Mouse (Mus musculus) erythroblast, embryonic 14.5 days (primary cell): ENCODE results near the gene Tgif1. TPM values are rescaled to one million over a fixed set of nuclear protein-coding genes. Genes with fewer than 3 reads are reported as not detected.
A peak's percentile ranks its signal among the peaks of the same experiment; 100 is the strongest.

Experiments used
- H3K27me3 ChIP-seq: 2 replicates; pipeline ENCODE4 v1.6.1; 2012; ENCODE audit warnings: inconsistent platforms; ENCODE audit not compliant: control insufficient read depth
- H3K36me3 ChIP-seq: 2 replicates; pipeline ENCODE4 v1.6.1; 2012; ENCODE audit warnings: mild to moderate bottlenecking, inconsistent platforms; ENCODE audit not compliant: control insufficient read depth
- H3K4me1 ChIP-seq: 2 replicates; pipeline ENCODE4 v1.6.1; 2012; ENCODE audit warnings: inconsistent platforms; ENCODE audit not compliant: control insufficient read depth
- H3K4me3 ChIP-seq: replicated peaks from 2 replicates; pipeline ENCODE3; 2012; ENCODE audit warnings: moderate library complexity, mild to moderate bottlenecking, inconsistent platforms
- H3K9me3 ChIP-seq: 2 replicates; pipeline ENCODE4 v1.6.1; 2012; ENCODE audit warnings: low read length, inconsistent platforms, mixed read lengths; ENCODE audit not compliant: control insufficient read depth
- GATA1 ChIP-seq: IDR thresholded peaks from 2 replicates; pipeline ENCODE4 v1.6.1; 2012; ENCODE audit warnings: low read length, inconsistent platforms, mixed read lengths
- TAL1 ChIP-seq: IDR thresholded peaks from 3 replicates; pipeline ENCODE4 v1.6.1; 2012; ENCODE audit warnings: low read length, inconsistent platforms, mixed read lengths
- polyA plus RNA-seq: library from polyadenylated mRNA; stranded (reverse); fragments of >175 nt; gene quantifications from 2 replicates; pipeline ENCODE4 v1.2.3, GENCODE M21; 2012

Gene Tgif1
- polyA plus RNA-seq, 1 experiment, result 0.03 TPM

DNA sequence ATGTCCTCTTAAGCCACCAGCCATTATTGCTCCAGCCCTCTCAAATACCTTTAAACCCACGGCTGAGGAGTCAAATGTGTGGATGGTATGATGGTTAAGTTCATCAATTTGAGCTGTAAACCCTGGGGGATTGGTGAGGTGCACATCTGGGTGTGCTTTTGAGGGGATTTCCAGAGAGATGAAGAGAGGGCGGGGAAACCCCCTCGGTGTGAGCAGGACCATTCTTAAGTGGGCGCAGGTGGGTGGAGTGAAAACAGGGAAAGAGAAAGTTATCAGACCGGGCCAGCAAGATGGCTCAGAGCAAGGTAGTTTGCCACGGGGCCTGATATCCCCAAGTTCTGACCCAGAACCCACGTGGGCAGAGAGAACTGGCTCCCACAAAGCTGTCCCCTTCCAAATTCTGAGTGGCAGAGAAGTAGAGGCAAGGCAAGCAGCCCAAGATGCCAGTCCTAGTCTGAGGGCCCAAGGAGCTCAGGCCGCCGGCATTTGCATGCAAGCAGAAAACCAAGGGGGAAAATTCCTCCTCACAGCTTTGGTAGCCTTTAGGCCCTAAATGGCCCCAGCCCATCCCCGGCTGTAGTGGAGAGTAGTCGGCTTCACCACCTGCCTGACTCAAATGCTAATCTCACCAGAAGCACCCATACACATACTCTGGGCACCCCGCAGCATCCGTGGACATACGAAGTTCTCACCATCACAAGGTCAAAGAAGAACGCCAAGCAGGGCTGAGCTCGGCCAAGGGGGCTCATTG is 33.5 kb upstream of the Tgif1 start:
- no peaks in the 10 kb centered on the region for H3K36me3 ChIP-seq
- H3K4me1 ChIP-seq, result no peaks in the 10 kb centered on the region
- H3K4me3 ChIP-seq, result no peak overlapping the region
- no peak for TF ChIP-seq GATA1
- TF ChIP-seq TAL1, result no peak
- H3K27me3 ChIP-seq, result no peaks in the 10 kb centered on the region
- H3K9me3 ChIP-seq, result no peaks in the 10 kb centered on the region

DNA sequence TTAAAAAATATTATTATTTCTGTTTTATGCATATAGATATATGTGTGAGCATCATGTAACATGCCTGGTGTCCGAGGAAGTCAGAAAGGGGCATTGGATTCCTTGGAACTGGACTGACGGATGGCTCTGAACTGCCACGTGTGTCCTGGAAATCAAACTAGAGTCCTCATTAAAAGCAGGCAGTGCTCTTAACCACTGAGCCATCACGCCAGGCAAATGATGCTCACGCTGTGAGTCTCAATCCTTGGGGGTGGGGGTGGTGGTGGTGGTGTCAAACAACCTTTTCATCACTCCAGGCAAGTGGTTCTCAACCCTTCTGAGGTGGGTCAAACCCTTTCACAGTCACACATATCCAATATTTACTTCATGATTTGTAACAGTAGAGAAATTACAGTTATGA is 32.5 kb upstream of the Tgif1 start:
- Histone ChIP-seq H3K4me3 (no peak overlapping the region), H3K9me3 (no peaks in the 10 kb centered on the region), H3K4me1 (no peaks in the 10 kb centered on the region), H3K27me3 (no peaks in the 10 kb centered on the region), H3K36me3 (no peaks in the 10 kb centered on the region)
- no peak for TF ChIP-seq GATA1
- TF ChIP-seq TAL1, result no peak

DNA sequence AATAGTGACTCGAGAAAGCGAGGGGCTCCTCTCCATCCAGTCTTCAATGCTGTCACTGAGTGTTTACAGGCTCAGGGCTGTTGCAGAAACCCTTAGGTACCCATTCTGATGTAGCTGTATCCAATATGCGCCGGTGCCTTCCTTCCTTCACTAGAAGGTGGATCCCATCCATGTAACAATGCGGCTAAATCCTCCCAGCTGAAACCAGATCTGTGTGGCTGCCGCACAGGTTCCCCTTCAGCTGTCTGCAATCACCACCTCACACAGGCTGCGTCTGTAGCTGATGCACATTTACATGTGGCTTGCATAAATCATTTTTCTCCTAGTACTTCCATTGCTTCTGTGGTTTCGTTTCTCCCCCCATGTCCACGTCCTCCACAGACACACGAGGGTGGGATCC is 28.6 kb upstream of the Tgif1 start:
- TF ChIP-seq GATA1 (no peak), TAL1 (no peak)
- no peaks in the 10 kb centered on the region for H3K4me1 ChIP-seq
- no peaks in the 10 kb centered on the region for H3K9me3 ChIP-seq
- H3K36me3 ChIP-seq, result no peaks in the 10 kb centered on the region
- no peaks in the 10 kb centered on the region for H3K27me3 ChIP-seq
- H3K4me3 ChIP-seq, result no peak overlapping the region

DNA sequence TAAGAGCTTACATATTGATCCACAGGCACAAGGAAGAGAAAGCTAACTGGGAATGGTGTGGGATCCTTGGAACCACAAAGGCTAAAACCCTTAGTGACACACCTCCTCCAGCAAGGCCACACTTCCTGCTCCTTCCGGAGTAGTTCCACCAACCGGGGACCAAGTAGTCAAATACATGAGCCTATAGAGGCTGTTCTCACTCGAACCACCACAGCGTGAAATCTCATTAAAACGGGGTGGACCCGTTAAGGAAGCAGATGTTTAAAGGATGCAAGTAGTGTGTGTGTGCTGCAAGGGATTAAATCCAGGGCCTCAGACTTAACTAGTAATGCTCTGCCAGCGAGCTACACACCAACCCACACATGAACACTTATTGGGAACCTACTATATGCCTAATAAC is 27.8 kb upstream of the Tgif1 start:
- Histone ChIP-seq H3K9me3 (no peaks in the 10 kb centered on the region), H3K27me3 (no peaks in the 10 kb centered on the region), H3K4me1 (no peaks in the 10 kb centered on the region), H3K4me3 (no peak overlapping the region), H3K36me3 (no peaks in the 10 kb centered on the region)
- TF ChIP-seq TAL1 (no peak), GATA1 (no peak)

DNA sequence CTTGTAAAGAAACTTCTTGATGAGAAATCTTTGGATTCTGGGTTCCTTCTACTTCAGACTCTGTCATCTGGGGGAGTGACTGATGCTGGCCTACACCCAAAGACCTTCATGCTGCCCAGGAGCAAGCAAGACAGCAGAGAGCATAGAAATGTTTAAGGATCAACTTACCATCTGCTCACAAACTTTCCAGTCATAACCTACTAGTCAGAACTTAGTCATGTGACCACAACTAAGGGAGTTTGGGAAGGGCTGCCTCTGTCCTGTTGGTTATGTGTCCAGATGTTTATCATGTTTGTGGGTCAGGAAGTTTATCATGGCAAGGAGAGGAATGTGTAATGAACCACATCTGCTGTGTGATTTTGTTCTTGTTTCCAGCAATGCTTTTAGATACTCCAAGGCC is 24.9 kb upstream of the Tgif1 start:
- H3K27me3 ChIP-seq, result no peaks in the 10 kb centered on the region
- no peak for TF ChIP-seq TAL1
- TF ChIP-seq GATA1, result no peak
- H3K4me1 ChIP-seq, result peaks cover under 1% of the 10 kb centered on the region
- no peaks in the 10 kb centered on the region for H3K36me3 ChIP-seq
- H3K4me3 ChIP-seq, result no peak overlapping the region
- H3K9me3 ChIP-seq, result no peaks in the 10 kb centered on the region

DNA sequence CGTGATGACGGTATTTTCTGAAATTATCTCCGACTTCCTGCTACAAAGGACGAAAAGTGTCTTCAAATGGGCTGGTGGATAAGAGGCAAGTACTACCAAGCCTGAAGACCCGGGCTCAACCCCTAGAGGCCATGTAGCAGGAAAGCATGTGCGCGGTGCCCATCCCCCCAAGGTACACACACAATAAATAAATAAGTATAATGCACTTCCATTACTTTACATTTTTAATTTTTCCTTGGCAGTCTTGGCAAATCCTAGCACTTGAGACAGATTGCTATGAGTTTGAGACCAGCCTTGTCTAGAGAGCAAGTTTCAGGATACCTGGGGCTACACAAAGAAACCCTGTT is 20.4 kb upstream of the Tgif1 start:
- H3K27me3 ChIP-seq, result no peaks in the 10 kb centered on the region
- H3K4me3 ChIP-seq, result peak overlapping the region; percentile 52
- no peaks in the 10 kb centered on the region for H3K36me3 ChIP-seq
- H3K9me3 ChIP-seq, result no peaks in the 10 kb centered on the region
- no peak for TF ChIP-seq GATA1
- TF ChIP-seq TAL1, result no peak
- peaks cover 10% of the 10 kb centered on the region for H3K4me1 ChIP-seq

DNA sequence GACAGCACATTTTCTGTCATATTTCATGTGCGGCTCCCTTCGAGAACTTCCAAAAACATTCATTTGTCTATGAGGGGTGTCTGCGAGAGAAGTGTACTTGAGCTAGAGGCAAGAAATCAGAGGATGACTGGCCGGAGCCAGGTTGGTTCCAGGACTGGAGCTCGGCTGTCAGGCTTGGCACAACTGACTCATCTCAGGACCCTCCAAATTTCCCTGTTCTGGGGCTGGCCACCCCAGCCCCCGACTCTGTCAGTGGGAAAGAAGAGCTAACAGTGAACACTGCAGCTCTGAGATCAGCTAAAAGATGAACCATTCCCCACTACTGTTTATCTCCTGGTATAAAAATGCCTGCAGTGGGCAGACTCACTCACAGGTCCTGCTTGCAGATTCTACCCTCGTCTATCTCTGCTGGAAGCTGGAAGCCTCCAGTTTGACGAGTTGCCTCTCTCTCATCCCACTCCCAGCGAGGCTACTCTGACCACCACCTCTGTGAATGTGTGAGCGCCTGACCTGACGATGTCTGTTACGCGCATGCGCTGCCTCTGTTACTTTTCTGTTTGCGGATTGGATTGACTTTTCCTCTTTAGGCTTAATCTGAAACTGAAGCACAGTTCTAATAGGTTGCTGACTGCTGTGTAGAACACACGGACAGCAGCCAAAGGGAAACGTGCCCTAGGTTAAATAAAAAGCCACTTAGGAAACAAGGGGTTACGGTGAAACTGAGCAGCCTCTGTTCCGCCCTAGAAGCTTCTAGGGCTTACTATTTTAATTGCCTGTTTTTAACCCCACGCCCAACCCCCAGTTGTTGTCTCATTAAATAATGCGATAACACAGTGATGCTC is 19.8 kb upstream of the Tgif1 start:
- TF ChIP-seq TAL1 (no peak), GATA1 (no peak)
- Histone ChIP-seq H3K4me3 (peak overlapping the region; percentile 52), H3K27me3 (no peaks in the 10 kb centered on the region), H3K36me3 (no peaks in the 10 kb centered on the region), H3K4me1 (peaks cover 10% of the 10 kb centered on the region), H3K9me3 (no peaks in the 10 kb centered on the region)

DNA sequence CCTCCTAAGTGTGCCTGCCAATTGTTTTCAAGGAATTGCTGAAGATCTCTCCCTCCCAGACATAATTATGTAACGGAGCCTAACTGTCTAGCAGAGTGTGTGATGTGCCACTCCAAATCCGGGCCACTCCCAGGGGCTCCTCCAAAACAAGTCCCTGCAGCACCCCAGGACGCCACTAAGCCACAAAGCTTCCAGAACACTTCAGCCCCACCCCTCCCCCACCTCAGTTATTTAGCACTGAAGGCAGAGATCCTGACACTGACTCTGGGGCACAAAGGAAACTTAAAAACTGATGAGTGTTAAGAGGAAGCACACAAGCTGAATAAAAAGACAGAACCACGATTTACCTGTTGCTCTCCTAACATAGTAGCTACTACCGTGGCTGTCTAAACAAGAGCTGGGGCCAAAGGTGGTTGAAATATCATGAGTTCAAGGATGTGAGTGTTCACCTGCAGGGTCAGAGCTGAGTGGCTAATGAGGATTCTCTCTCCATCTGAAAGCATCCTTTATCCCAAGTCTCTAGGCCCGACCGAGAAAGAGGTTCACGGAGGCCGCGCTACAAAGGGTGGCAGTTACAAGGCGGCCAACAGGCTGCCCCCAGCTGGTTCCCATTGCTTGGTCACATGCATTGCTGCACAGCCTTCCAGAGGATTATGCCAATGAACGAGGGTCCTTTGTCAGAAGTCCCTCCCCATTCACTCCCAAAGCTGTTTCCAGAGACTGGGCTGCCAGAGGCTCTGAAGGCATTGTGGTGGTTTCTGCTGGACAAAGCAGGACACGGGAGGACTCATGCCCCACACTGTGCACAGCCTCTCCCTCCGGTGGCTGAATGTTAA is 19.0 kb upstream of the Tgif1 start:
- no peaks in the 10 kb centered on the region for H3K9me3 ChIP-seq
- H3K4me3 ChIP-seq, result no peak overlapping the region
- TF ChIP-seq GATA1, result no peak
- no peak for TF ChIP-seq TAL1
- no peaks in the 10 kb centered on the region for H3K36me3 ChIP-seq
- peaks cover 10% of the 10 kb centered on the region for H3K4me1 ChIP-seq
- no peaks in the 10 kb centered on the region for H3K27me3 ChIP-seq

DNA sequence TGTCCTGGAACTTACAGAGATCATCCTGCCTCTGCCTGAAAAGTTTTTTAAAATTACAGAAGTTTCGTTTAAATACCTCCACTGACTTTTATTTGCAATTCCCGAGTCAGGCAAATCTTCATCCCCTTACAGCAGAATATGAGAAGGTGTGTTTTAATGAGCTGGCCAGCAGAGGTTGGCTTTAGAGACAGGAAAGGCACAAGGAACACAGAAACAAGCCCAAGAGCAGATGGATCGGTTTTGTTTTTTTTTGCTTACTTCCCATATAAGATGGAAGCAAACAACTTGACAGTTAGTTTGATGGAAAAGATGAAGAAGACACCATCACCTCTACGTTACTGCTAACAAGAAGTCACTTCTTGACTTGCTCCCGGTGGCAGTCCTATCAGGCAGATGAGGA is 18.3 kb upstream of the Tgif1 start:
- no peak overlapping the region for H3K4me3 ChIP-seq
- peaks cover 10% of the 10 kb centered on the region for H3K4me1 ChIP-seq
- no peak for TF ChIP-seq GATA1
- TF ChIP-seq TAL1, result no peak
- H3K36me3 ChIP-seq, result no peaks in the 10 kb centered on the region
- no peaks in the 10 kb centered on the region for H3K27me3 ChIP-seq
- no peaks in the 10 kb centered on the region for H3K9me3 ChIP-seq
